In genomic region chr8:12677529-12677928, GRCm38 (mm10) we compare ENCODE assay signal across 8 mouse cellular contexts. TPM values are rescaled to one million over a fixed set of nuclear protein-coding genes. Genes with fewer than 3 reads are reported as not detected.
DNase-seq lines count a peak whose midpoint lies in the region; ATAC-seq and TF ChIP-seq lines count a peak whose summit lies in the region.

No protein-coding gene starts in this region.

- intact Hi-C loops in gastrocnemius, adult 2 months (cut with DNase I) = loop anchor here (1.0 to 5.0 kb wide), 3 partner anchors 70 to 721 kb away; no protein-coding TSS in a partner anchor
- intact Hi-C loops in left cerebral cortex, postnatal 10 days (cut with DNase I) = loop anchor here (5.0 kb wide), 1 partner anchor 720 kb away; no protein-coding TSS in a partner anchor

- 4% methylated on average over 7 of the region's 7 CpGs for WGBS in intestine, embryonic 14.5 days
- WGBS in midbrain, embryonic 11.5 days = 6% methylated on average over 7 of the region's 7 CpGs

- DNase-seq in gastrocnemius, adult 2 months = peak; percentile 87
- DNase-seq in intestine, embryonic 14.5 days (ENCODE audit: low spot score) = peak; percentile 94
- DNase-seq in left cerebral cortex, postnatal 10 days (ENCODE audit: extremely low spot score in 1 of 2, low spot score in 2 of 2) = peak; percentile 63 to 83
- peak; percentile 99 for DNase-seq in midbrain, embryonic 11.5 days (ENCODE audit: low spot score, missing footprints)
- DNase-seq in right cerebral cortex, postnatal 4 days = peak; percentile 93
- DNase-seq in yolk sac, embryonic 10.5 days (ENCODE audit: low spot score) = peak; percentile 50

- no peak overlapping the region for H3K4me2 ChIP-seq in intestine, embryonic 14.5 days (ENCODE audit: low read length)
- H3K4me2 ChIP-seq in midbrain, embryonic 11.5 days = no peak overlapping the region

- H3K27ac ChIP-seq in gastrocnemius, adult 2 months = no peak overlapping the region
- no peak overlapping the region for H3K27ac ChIP-seq in intestine, embryonic 14.5 days (ENCODE audit: low read depth)
- no peak overlapping the region for H3K27ac ChIP-seq in midbrain, embryonic 11.5 days (ENCODE audit: low read depth, low read length)

- H3K27me3 ChIP-seq in intestine, embryonic 14.5 days (replicated peaks; ENCODE audit: control insufficient read depth, insufficient read depth, low read length) = peaks cover 10% of the 10 kb centered on the region; the same call in 1 of the 2 replicates
- no peaks in the 10 kb centered on the region; the same call in 1 of the 2 replicates for H3K27me3 ChIP-seq in midbrain, embryonic 11.5 days (ENCODE audit: control insufficient read depth, insufficient read depth, low read length)

- H3K9me3 ChIP-seq in intestine, embryonic 14.5 days (ENCODE audit: control insufficient read depth, low read length) = no peaks in the 10 kb centered on the region
- H3K9me3 ChIP-seq in midbrain, embryonic 11.5 days (ENCODE audit: control insufficient read depth, low read length) = no peaks in the 10 kb centered on the region

- no peak overlapping the region for H3K4me3 ChIP-seq in gastrocnemius, adult 2 months
- H3K4me3 ChIP-seq in intestine, embryonic 14.5 days (ENCODE audit: low read depth, low read length) = no peak overlapping the region
- H3K4me3 ChIP-seq in midbrain, embryonic 11.5 days (ENCODE audit: low read depth, low read length) = no peak overlapping the region

- peaks cover 4% of the 10 kb centered on the region; the same call in 1 of the 2 replicates for H3K4me1 ChIP-seq in intestine, embryonic 14.5 days (replicated peaks; ENCODE audit: control insufficient read depth, insufficient read depth, low read length)
- no peaks in the 10 kb centered on the region; the same call in 1 of the 2 replicates for H3K4me1 ChIP-seq in midbrain, embryonic 11.5 days (ENCODE audit: control insufficient read depth, insufficient read depth, low read length)

- ATAC-seq in activated CD4-positive, CD25-positive, alpha-beta regulatory T cell, adult 4 months = peak; percentile 84
- peak; percentile 96 for ATAC-seq in common myeloid progenitor, adult 5-6 weeks (replicated peaks; ENCODE audit: low read depth, poor library complexity, severe bottlenecking)
- ATAC-seq in intestine, embryonic 14.5 days (replicated peaks; ENCODE audit: low FRiP score, low TSS enrichment, low read depth) = peak; percentile 85
- ATAC-seq in midbrain, embryonic 11.5 days (ENCODE audit: low FRiP score) = peak; percentile 52; the same call in 1 of the 2 replicates

- no peaks in the 10 kb centered on the region for H3K36me3 ChIP-seq in intestine, embryonic 14.5 days (ENCODE audit: control insufficient read depth, insufficient read depth, low read length)
- no peaks in the 10 kb centered on the region for H3K36me3 ChIP-seq in midbrain, embryonic 11.5 days (ENCODE audit: control insufficient read depth, insufficient read depth, low read length)

- H3K9ac ChIP-seq in intestine, embryonic 14.5 days (ENCODE audit: low read length) = no peak overlapping the region
- no peak overlapping the region for H3K9ac ChIP-seq in midbrain, embryonic 11.5 days (ENCODE audit: low read length)

- TF ChIP-seq CTCF in gastrocnemius, adult 2 months (IDR thresholded peaks at IDR 0.05) = peak; percentile 90

RNA-seq across cellular contexts. Expression of gene Tubgcp3, which starts 5.5 kb away (rescaled TPM):
- polyA plus RNA-seq in activated CD4-positive, CD25-positive, alpha-beta regulatory T cell, adult 4 months (2017; shearing (Covaris generic)) = 10 to 100 TPM; 40.4 to 42.8 TPM
- 45.1 and 49.9 TPM in 2 replicates for total RNA-seq in common myeloid progenitor, adult 5-6 weeks (2017)
- 1 to 10 TPM; 8.6 to 8.9 TPM for total RNA-seq in gastrocnemius, adult 2 months (2021)
- 49.9 and 53.9 TPM in 2 replicates for polyA plus RNA-seq in intestine, embryonic 14.5 days (2014; fragmentation: Nextera tagmentation; extraction: Ambion mirVana)
- total RNA-seq in left cerebral cortex, postnatal 10 days (2021) = 10 to 100 TPM; 32.3 to 32.7 TPM
- 61.2 and 63.1 TPM in 2 replicates for polyA plus RNA-seq in midbrain, embryonic 11.5 days (2014; fragmentation: Nextera tagmentation; extraction: Ambion mirVana)
